Mouse (Mus musculus) liver, embryonic 14.5 days (tissue): Measurements from ENCODE around the gene Cfap54. TPM values are rescaled to one million over a fixed set of nuclear protein-coding genes. Genes with fewer than 3 reads are reported as not detected.

Experiments used
- ATAC-seq: fragments of 200-750 bp; cut with Nextera tagmentation; 2 replicates; pipeline ENCODE4 v1.8.0; 2017; ENCODE audit warnings: moderate number of reproducible peaks, mild to moderate bottlenecking, moderate library complexity; ENCODE audit not compliant: insufficient read depth
- DNase-seq, 3 experiments: peaks; one replicate each; pipeline ENCODE4 v3.0.0-alpha.2; 2012 to 2013; ENCODE audit warnings: low read depth in 3 of 3, low spot score in 3 of 3
- H3K27ac ChIP-seq: fragments of 300-500 bp; sonication (generic); 2 replicates; pipeline ENCODE4 v1.5.1; 2014; ENCODE audit warnings: moderate library complexity, mild to moderate bottlenecking, control low read depth, inconsistent platforms
- H3K27me3 ChIP-seq: fragments of 300-500 bp; sonication (generic); 2 replicates; pipeline ENCODE4 v1.6.1; 2014; ENCODE audit warnings: mild to moderate bottlenecking, low read length, moderate library complexity; ENCODE audit not compliant: control insufficient read depth, insufficient read depth
- H3K36me3 ChIP-seq: fragments of 300-500 bp; sonication (generic); replicated peaks from 2 replicates; pipeline ENCODE4 v1.6.1; 2014; ENCODE audit warnings: low read depth; ENCODE audit not compliant: control insufficient read depth, insufficient read depth
- H3K4me1 ChIP-seq, 2 experiments: fragments of 200-500 bp in 1 of 2; fragments of 300-500 bp in 1 of 2; sonication (generic) in 1 of 2; replicated peaks; 2 replicates each; pipeline ENCODE4 v1.6.1; 2012 to 2014; ENCODE audit warnings: antibody characterized with exemption in 1 of 2, inconsistent platforms in 1 of 2, low read length in 1 of 2; ENCODE audit not compliant: control insufficient read depth in 2 of 2, insufficient read depth in 2 of 2
- H3K4me2 ChIP-seq: fragments of 300-500 bp; sonication (generic); 2 replicates; pipeline ENCODE4 v1.6.1; 2014; ENCODE audit warnings: low read depth, mild to moderate bottlenecking, control low read depth, moderate library complexity
- H3K4me3 ChIP-seq, 2 experiments: fragments of 200-500 bp in 1 of 2; fragments of 300-500 bp in 1 of 2; sonication (generic) in 1 of 2; 2 replicates each; pipeline ENCODE4 v1.5.1; 2012 to 2014; ENCODE audit warnings: low read depth in 2 of 2, low read length in 2 of 2, mild to moderate bottlenecking in 2 of 2, control low read depth in 1 of 2, inconsistent platforms in 1 of 2, moderate library complexity in 1 of 2; ENCODE audit not compliant: insufficient read depth in 1 of 2
- H3K9ac ChIP-seq: fragments of 300-500 bp; sonication (generic); replicated peaks from 2 replicates; pipeline ENCODE4 v1.6.1; 2014; ENCODE audit warnings: mild to moderate bottlenecking, control low read depth, moderate library complexity
- H3K9me3 ChIP-seq: fragments of 300-500 bp; sonication (generic); 2 replicates; pipeline ENCODE4 v1.6.1; 2016; ENCODE audit warnings: low read length, mixed read lengths; ENCODE audit not compliant: control insufficient read depth
- CTCF ChIP-seq: IDR thresholded peaks from 2 replicates; pipeline ENCODE4 v1.5.1; 2016; ENCODE audit warnings: antibody characterized with exemption, low read depth, control low read depth
- EP300 ChIP-seq: IDR thresholded peaks from 2 replicates; pipeline ENCODE4 v1.6.1; 2016; ENCODE audit warnings: antibody characterized with exemption, low read depth
- WGBS: fragments of 180-500 bp; shearing (Covaris S2); extraction: QIAGEN DNeasy Blood & Tissue Kit; methylation state at CpG from one replicate; pipeline ENCODE4 v1.1.7; 2014; ENCODE audit not compliant: insufficient replicate concordance; 5-methylcytosine and 5-hydroxymethylcytosine counted together
- polyA plus RNA-seq, 2 experiments: library from polyadenylated mRNA; depleted of rRNA in 1 of 2; stranded (reverse) in 1 of 2; unstranded in 1 of 2; fragments of >200 nt; fragmentation: Nextera tagmentation in 1 of 2; extraction: Ambion mirVana in 1 of 2; gene quantifications; 2 replicates each; pipeline versions ENCODE4 v1.2.1 to v1.2.3; 2012 to 2014

Cfap54 gene
- polyA plus RNA-seq, 2 experiments: 0.06 to 0.11 TPM

GRCm38 (mm10) chr10:92928256-92928655 is 153.2 kb downstream of the Cfap54 start:
- Histone ChIP-seq H3K36me3 (no peaks in the 10 kb centered on the region), H3K4me2 (no peak overlapping the region), H3K27me3 (no peaks in the 10 kb centered on the region), H3K4me3 (no peak overlapping the region), H3K9ac (no peak overlapping the region), H3K27ac (no peak overlapping the region), H3K9me3 (no peaks in the 10 kb centered on the region), H3K4me1 (no peaks in the 10 kb centered on the region)
- no peak for ATAC-seq
- DNase-seq: no peak
- 53% methylated on average over 3 of the region's 3 CpGs for WGBS
- TF ChIP-seq CTCF: no peak
- no peak for TF ChIP-seq EP300

GRCm38 (mm10) chr10:92918551-92918950 is 162.9 kb downstream of the Cfap54 start:
- no peak overlapping the region for H3K27ac ChIP-seq
- H3K27me3 ChIP-seq: no peaks in the 10 kb centered on the region
- no peaks in the 10 kb centered on the region for H3K9me3 ChIP-seq
- no peak overlapping the region for H3K4me3 ChIP-seq
- ATAC-seq: no peak
- H3K4me1 ChIP-seq: no peaks in the 10 kb centered on the region
- TF ChIP-seq CTCF: no peak
- no peak for TF ChIP-seq EP300
- H3K4me2 ChIP-seq: no peak overlapping the region
- WGBS: 60% methylated on average over 1 of the region's 1 CpGs
- H3K9ac ChIP-seq: no peak overlapping the region
- DNase-seq: no peak
- H3K36me3 ChIP-seq: no peaks in the 10 kb centered on the region

GRCm38 (mm10) chr10:92907246-92907645 is 174.2 kb downstream of the Cfap54 start:
- DNase-seq: no peak
- Histone ChIP-seq H3K27ac (no peak overlapping the region), H3K36me3 (no peaks in the 10 kb centered on the region), H3K9me3 (no peaks in the 10 kb centered on the region), H3K4me1 (no peaks in the 10 kb centered on the region), H3K4me2 (no peak overlapping the region), H3K4me3 (no peak overlapping the region), H3K9ac (no peak overlapping the region), H3K27me3 (no peaks in the 10 kb centered on the region)
- WGBS: 64% methylated on average over 6 of the region's 6 CpGs
- no peak for ATAC-seq
- TF ChIP-seq EP300 (no peak), CTCF (no peak)

- H3K4me3 ChIP-seq: no peak overlapping the region
- no peaks in the 10 kb centered on the region for H3K9me3 ChIP-seq
- no peaks in the 10 kb centered on the region for H3K36me3 ChIP-seq
- WGBS: 56% methylated on average over 6 of the region's 6 CpGs
- H3K4me2 ChIP-seq: no peak overlapping the region
- ATAC-seq (no peak), DNase-seq (no peak)
- no peak overlapping the region for H3K9ac ChIP-seq
- no peak overlapping the region for H3K27ac ChIP-seq
- H3K4me1 ChIP-seq: no peaks in the 10 kb centered on the region
- H3K27me3 ChIP-seq: no peaks in the 10 kb centered on the region
- TF ChIP-seq CTCF (no peak), EP300 (no peak)
Measured at GRCm38 (mm10) chr10:92888466-92888865, 193.0 kb downstream of the Cfap54 start.

- no peak overlapping the region for H3K9ac ChIP-seq
- no peaks in the 10 kb centered on the region for H3K4me1 ChIP-seq
- WGBS: 60% methylated on average over 3 of the region's 3 CpGs
- TF ChIP-seq CTCF: no peak
- no peak for TF ChIP-seq EP300
- no peak for DNase-seq
- ATAC-seq: no peak
- H3K4me3 ChIP-seq: no peak overlapping the region
- H3K27me3 ChIP-seq: no peaks in the 10 kb centered on the region
- no peak overlapping the region for H3K4me2 ChIP-seq
- H3K36me3 ChIP-seq: no peaks in the 10 kb centered on the region
- H3K27ac ChIP-seq: no peak overlapping the region
- no peaks in the 10 kb centered on the region for H3K9me3 ChIP-seq
Measured at GRCm38 (mm10) chr10:92878000-92878399, 203.4 kb downstream of the Cfap54 start.
